Mouse (Mus musculus) liver, embryonic 14.5 days (tissue): ENCODE measurements around the gene Spata20. TPM values are rescaled to one million over a fixed set of nuclear protein-coding genes. Genes with fewer than 3 reads are reported as not detected.
A peak's percentile ranks its signal among the peaks of the same experiment; 100 is the strongest.

Source experiments
- ATAC-seq: fragments of 200-750 bp; cut with Nextera tagmentation; 2 replicates; pipeline ENCODE4 v1.8.0; 2017; ENCODE audit warnings: moderate number of reproducible peaks, mild to moderate bottlenecking, moderate library complexity; ENCODE audit not compliant: insufficient read depth
- DNase-seq, 3 experiments: peaks; one replicate each; pipeline ENCODE4 v3.0.0-alpha.2; 2012 to 2013; ENCODE audit warnings: low read depth in 3 of 3, low spot score in 3 of 3
- H3K27ac ChIP-seq: fragments of 300-500 bp; sonication (generic); 2 replicates; pipeline ENCODE4 v1.5.1; 2014; ENCODE audit warnings: moderate library complexity, mild to moderate bottlenecking, control low read depth, inconsistent platforms
- H3K27me3 ChIP-seq: fragments of 300-500 bp; sonication (generic); 2 replicates; pipeline ENCODE4 v1.6.1; 2014; ENCODE audit warnings: mild to moderate bottlenecking, low read length, moderate library complexity; ENCODE audit not compliant: control insufficient read depth, insufficient read depth
- H3K36me3 ChIP-seq: fragments of 300-500 bp; sonication (generic); replicated peaks from 2 replicates; pipeline ENCODE4 v1.6.1; 2014; ENCODE audit warnings: low read depth; ENCODE audit not compliant: control insufficient read depth, insufficient read depth
- H3K4me1 ChIP-seq, 2 experiments: fragments of 200-500 bp in 1 of 2; fragments of 300-500 bp in 1 of 2; sonication (generic) in 1 of 2; replicated peaks; 2 replicates each; pipeline ENCODE4 v1.6.1; 2012 to 2014; ENCODE audit warnings: antibody characterized with exemption in 1 of 2, inconsistent platforms in 1 of 2, low read length in 1 of 2; ENCODE audit not compliant: control insufficient read depth in 2 of 2, insufficient read depth in 2 of 2
- H3K4me2 ChIP-seq: fragments of 300-500 bp; sonication (generic); 2 replicates; pipeline ENCODE4 v1.6.1; 2014; ENCODE audit warnings: low read depth, mild to moderate bottlenecking, control low read depth, moderate library complexity
- H3K4me3 ChIP-seq, 2 experiments: fragments of 200-500 bp in 1 of 2; fragments of 300-500 bp in 1 of 2; sonication (generic) in 1 of 2; 2 replicates each; pipeline ENCODE4 v1.5.1; 2012 to 2014; ENCODE audit warnings: low read depth in 2 of 2, low read length in 2 of 2, mild to moderate bottlenecking in 2 of 2, control low read depth in 1 of 2, inconsistent platforms in 1 of 2, moderate library complexity in 1 of 2; ENCODE audit not compliant: insufficient read depth in 1 of 2
- H3K9ac ChIP-seq: fragments of 300-500 bp; sonication (generic); replicated peaks from 2 replicates; pipeline ENCODE4 v1.6.1; 2014; ENCODE audit warnings: mild to moderate bottlenecking, control low read depth, moderate library complexity
- H3K9me3 ChIP-seq: fragments of 300-500 bp; sonication (generic); 2 replicates; pipeline ENCODE4 v1.6.1; 2016; ENCODE audit warnings: low read length, mixed read lengths; ENCODE audit not compliant: control insufficient read depth
- CTCF ChIP-seq: IDR thresholded peaks from 2 replicates; pipeline ENCODE4 v1.5.1; 2016; ENCODE audit warnings: antibody characterized with exemption, low read depth, control low read depth
- EP300 ChIP-seq: IDR thresholded peaks from 2 replicates; pipeline ENCODE4 v1.6.1; 2016; ENCODE audit warnings: antibody characterized with exemption, low read depth
- WGBS: fragments of 180-500 bp; shearing (Covaris S2); extraction: QIAGEN DNeasy Blood & Tissue Kit; methylation state at CpG from one replicate; pipeline ENCODE4 v1.1.7; 2014; ENCODE audit not compliant: insufficient replicate concordance; 5-methylcytosine and 5-hydroxymethylcytosine counted together
- polyA plus RNA-seq, 2 experiments: library from polyadenylated mRNA; depleted of rRNA in 1 of 2; stranded (reverse) in 1 of 2; unstranded in 1 of 2; fragments of >200 nt; fragmentation: Nextera tagmentation in 1 of 2; extraction: Ambion mirVana in 1 of 2; gene quantifications; 2 replicates each; pipeline versions ENCODE4 v1.2.1 to v1.2.3; 2012 to 2014

Spata20 gene
- polyA plus RNA-seq, 2 experiments = not detected

- H3K36me3 ChIP-seq = no peaks in the 10 kb centered on the region
- no peak for DNase-seq
- peaks cover 11% of the 10 kb centered on the region for H3K27me3 ChIP-seq
- no peaks in the 10 kb centered on the region for H3K9me3 ChIP-seq
- 71% methylated on average over 17 of the region's 17 CpGs for WGBS
- H3K4me2 ChIP-seq = no peak overlapping the region
- ATAC-seq = no peak
- H3K4me1 ChIP-seq = no peaks in the 10 kb centered on the region
- H3K27ac ChIP-seq = no peak overlapping the region
- TF ChIP-seq EP300 = no peak
- TF ChIP-seq CTCF = no peak
- no peak overlapping the region for H3K4me3 ChIP-seq
- no peak overlapping the region for H3K9ac ChIP-seq
Observed at GRCm38 (mm10) chr11:94466333-94466855, 19.6 kb downstream of the Spata20 start.

GRCm38 (mm10) chr11:94464170-94464569, 21.8 kb downstream of the Spata20 start:
- DNase-seq (no peak), ATAC-seq (no peak)
- TF ChIP-seq EP300 (no peak), CTCF (no peak)
- H3K4me2 ChIP-seq = no peak overlapping the region
- H3K9me3 ChIP-seq = no peaks in the 10 kb centered on the region
- WGBS = 31% methylated on average over 2 of the region's 2 CpGs
- no peaks in the 10 kb centered on the region; the same call in 1 of the 2 replicates for H3K27me3 ChIP-seq
- no peaks in the 10 kb centered on the region for H3K36me3 ChIP-seq
- no peak overlapping the region for H3K4me3 ChIP-seq
- H3K4me1 ChIP-seq = no peaks in the 10 kb centered on the region
- H3K27ac ChIP-seq = no peak overlapping the region
- H3K9ac ChIP-seq = no peak overlapping the region

- WGBS = 71% methylated on average over 11 of the region's 11 CpGs
- H3K9ac ChIP-seq = no peak overlapping the region
- no peak overlapping the region for H3K4me2 ChIP-seq
- H3K4me3 ChIP-seq = no peak overlapping the region
- no peaks in the 10 kb centered on the region; the same call in 1 of the 2 replicates for H3K27me3 ChIP-seq
- ATAC-seq = no peak
- no peak for DNase-seq
- peaks cover 3 to 7% of the 10 kb centered on the region in 2 experiments for H3K4me1 ChIP-seq
- H3K36me3 ChIP-seq = no peaks in the 10 kb centered on the region
- no peak overlapping the region for H3K27ac ChIP-seq
- H3K9me3 ChIP-seq = no peaks in the 10 kb centered on the region
- TF ChIP-seq CTCF = no peak
- TF ChIP-seq EP300 = no peak
Observed at GRCm38 (mm10) chr11:94461856-94462255, 24.1 kb downstream of the Spata20 start.

GRCm38 (mm10) chr11:94457001-94457400, 29.0 kb downstream of the Spata20 start:
- Histone ChIP-seq H3K9ac (peak overlapping the region; percentile 43; the same call in 1 of the 2 replicates), H3K36me3 (no peaks in the 10 kb centered on the region), H3K4me1 (peaks cover 12 to 27% of the 10 kb centered on the region in 2 experiments), H3K9me3 (no peaks in the 10 kb centered on the region), H3K27me3 (no peaks in the 10 kb centered on the region), H3K4me3 (no peak overlapping the region), H3K27ac (peak overlapping the region; percentile 61), H3K4me2 (peak overlapping the region; percentile 52)
- TF ChIP-seq CTCF = no peak
- TF ChIP-seq EP300 = no peak
- DNase-seq (no peak), ATAC-seq (no peak)
- 76% methylated on average over 15 of the region's 15 CpGs for WGBS

- TF ChIP-seq CTCF = no peak
- peak; percentile 87 for TF ChIP-seq EP300
- H3K9ac ChIP-seq = peak overlapping the region; percentile 43
- peak; percentile 96 for ATAC-seq
Observed at GRCm38 (mm10) chr11:94456347-94456746, 29.6 kb downstream of the Spata20 start.

More at GRCm38 (mm10) chr11:94456347-94456746, 29.6 kb downstream of the Spata20 start:
- H3K4me1 ChIP-seq = peaks cover 12 to 27% of the 10 kb centered on the region in 2 experiments
- peak overlapping the region; percentile 43 to 55 for H3K4me3 ChIP-seq
- H3K9me3 ChIP-seq = no peaks in the 10 kb centered on the region
- peak overlapping the region; percentile 52 for H3K4me2 ChIP-seq
- H3K27ac ChIP-seq = peak overlapping the region; percentile 61
- peak; percentile 62 to 73 (median 65) for DNase-seq
- WGBS = 33% methylated on average over 3 of the region's 3 CpGs
- no peaks in the 10 kb centered on the region for H3K36me3 ChIP-seq
- no peaks in the 10 kb centered on the region for H3K27me3 ChIP-seq
